Comparison of ENCODE assay signal across 7 mouse cellular contexts in the genomic region with DNA sequence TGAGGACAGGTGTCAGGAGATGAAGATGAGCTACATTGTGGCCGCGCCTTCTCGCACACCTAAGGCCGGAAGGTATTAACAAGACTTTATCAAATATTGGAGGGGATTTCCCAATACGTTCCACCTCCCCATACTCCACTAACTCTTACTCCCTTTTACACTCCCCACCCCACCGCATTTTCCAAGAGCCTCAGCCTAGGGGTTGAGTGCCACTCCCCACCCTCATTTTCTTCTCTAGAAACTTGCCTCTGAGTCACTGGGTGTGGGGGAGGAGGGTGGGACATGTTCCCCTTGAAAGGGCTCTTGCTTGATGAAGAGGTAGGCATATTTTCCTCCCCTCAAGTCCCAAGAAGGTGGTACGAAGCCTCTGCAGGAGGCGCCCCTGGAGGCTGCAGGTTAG. TPM values are rescaled to one million over a fixed set of nuclear protein-coding genes. Genes with fewer than 3 reads are reported as not detected.
DNase-seq lines count a peak whose midpoint lies in the region; ATAC-seq and TF ChIP-seq lines count a peak whose summit lies in the region.

No protein-coding gene starts in this region.

- H3K27ac ChIP-seq in forebrain, embryonic 11.5 days (ENCODE audit: low read depth, low read length) = no peak overlapping the region
- H3K27ac ChIP-seq in liver, embryonic 15.5 days (replicated peaks) = peak overlapping the region; percentile 95
- H3K27ac ChIP-seq in small intestine, adult 2 months (ENCODE audit: insufficient read depth, low read depth, low read length) = peak overlapping the region; percentile 86

- no peaks in the 10 kb centered on the region for H3K36me3 ChIP-seq in forebrain, embryonic 11.5 days (ENCODE audit: control insufficient read depth, insufficient read depth, low read length)
- no peaks in the 10 kb centered on the region for H3K36me3 ChIP-seq in liver, embryonic 15.5 days (replicated peaks)
- H3K36me3 ChIP-seq in small intestine, adult 2 months (ENCODE audit: control insufficient read depth, insufficient read depth, low read length) = 0 out of 2 replicates have a peak, but pooled peaks cover 1% of the 10 kb centered on the region

- peak; percentile 23; the same call in 1 of the 2 replicates for TF ChIP-seq CTCF in small intestine, adult 2 months (IDR thresholded peaks at IDR 0.05; ENCODE audit: extremely low read depth, insufficient read length, insufficient replicate concordance, low read depth, low read length)

- no peaks in the 10 kb centered on the region for H3K9me3 ChIP-seq in forebrain, embryonic 11.5 days (ENCODE audit: control insufficient read depth, low read length)
- no peaks in the 10 kb centered on the region for H3K9me3 ChIP-seq in liver, embryonic 15.5 days (replicated peaks)

- DNase-seq in thymus, postnatal 14 days = peak; percentile 40
- no peak for DNase-seq in thymus, adult 18-20 months
- no peak for DNase-seq in forebrain, embryonic 11.5 days (ENCODE audit: low spot score)
- DNase-seq in cerebellum, postnatal 36 days = no peak
- DNase-seq in spleen, postnatal 10 days (ENCODE audit: low spot score in 2 of 2) = no peak

- no peak for TF ChIP-seq POLR2A in small intestine, adult 2 months (IDR thresholded peaks at IDR 0.05; ENCODE audit: low read depth, low read length)

- 35% methylated on average over 8 of the region's 8 CpGs for WGBS in forebrain, embryonic 11.5 days
- WGBS in liver, embryonic 15.5 days (ENCODE audit: insufficient replicate concordance) = 8% methylated on average over 8 of the region's 8 CpGs
- 11% methylated on average over 8 of the region's 8 CpGs for WGBS in small intestine, adult 2 months

- H3K4me2 ChIP-seq in forebrain, embryonic 11.5 days (ENCODE audit: low read depth, low read length, severe bottlenecking) = peak overlapping the region; percentile 80
- H3K4me2 ChIP-seq in liver, embryonic 15.5 days = peak overlapping the region; percentile 99

- peak overlapping the region; percentile 57 for H3K9ac ChIP-seq in forebrain, embryonic 11.5 days (ENCODE audit: low read length)
- H3K9ac ChIP-seq in liver, embryonic 15.5 days = peak overlapping the region; percentile 85

- no peak for ATAC-seq in forebrain, embryonic 11.5 days (replicated peaks; ENCODE audit: low FRiP score)
- ATAC-seq in liver, embryonic 15.5 days (ENCODE audit: insufficient read depth) = no peak

- peaks cover 17% of the 10 kb centered on the region; the same call in 1 of the 2 replicates for H3K4me1 ChIP-seq in forebrain, embryonic 11.5 days (replicated peaks; ENCODE audit: control insufficient read depth, insufficient read depth, low read length)
- H3K4me1 ChIP-seq in liver, embryonic 15.5 days (replicated peaks) = peaks cover 64% of the 10 kb centered on the region
- peaks cover 17% of the 10 kb centered on the region; the same call in 1 of the 2 replicates for H3K4me1 ChIP-seq in small intestine, adult 2 months (ENCODE audit: control insufficient read depth, insufficient read depth, insufficient read length, low read length)

- H3K4me3 ChIP-seq in forebrain, embryonic 11.5 days (ENCODE audit: low read depth, low read length) = peak overlapping the region; percentile 61
- peak overlapping the region; percentile 79 for H3K4me3 ChIP-seq in liver, embryonic 15.5 days (replicated peaks)
- peak overlapping the region; percentile 80 for H3K4me3 ChIP-seq in small intestine, adult 2 months (ENCODE audit: low read depth, low read length)

- H3K27me3 ChIP-seq in forebrain, embryonic 11.5 days (ENCODE audit: control insufficient read depth, insufficient read depth, low read length) = peaks cover 2% of the 10 kb centered on the region; the same call in 1 of the 2 replicates
- H3K27me3 ChIP-seq in liver, embryonic 15.5 days = 0 out of 2 replicates have a peak, but pooled peaks cover 5% of the 10 kb centered on the region
- H3K27me3 ChIP-seq in small intestine, adult 2 months (ENCODE audit: control insufficient read depth, insufficient read depth, low read length) = no peaks in the 10 kb centered on the region

RNA-seq across cellular contexts. Expression of a gene that starts 1.0 kb away (rescaled TPM):
- 9.6 and 9.8 TPM in 2 replicates for polyA plus RNA-seq in forebrain, embryonic 11.5 days (2014; fragmentation: Nextera tagmentation; extraction: Ambion mirVana)
- 7.8 and 8.3 TPM in 2 replicates for polyA plus RNA-seq in liver, embryonic 15.5 days (2015; fragmentation: Nextera tagmentation; extraction: Ambion mirVana)
- 70.0 and 133 TPM in 2 replicates for polyA plus RNA-seq in small intestine, adult 2 months (2012; rRNA removed)

RNA-seq across cellular contexts. Expression of a gene that starts 26.3 kb away (rescaled TPM):
- 78.0 and 92.4 TPM in 2 replicates for polyA plus RNA-seq in forebrain, embryonic 11.5 days (2014; fragmentation: Nextera tagmentation; extraction: Ambion mirVana)
- polyA plus RNA-seq in liver, embryonic 15.5 days (2015; fragmentation: Nextera tagmentation; extraction: Ambion mirVana) = 15.0 and 15.6 TPM in 2 replicates
- polyA plus RNA-seq in small intestine, adult 2 months (2012; rRNA removed) = 8.6 and 12.0 TPM in 2 replicates

RNA-seq across cellular contexts. Expression of a gene that starts 30.9 kb away (rescaled TPM):
- polyA plus RNA-seq in forebrain, embryonic 11.5 days (2014; fragmentation: Nextera tagmentation; extraction: Ambion mirVana) = not detected in 2 replicates
- polyA plus RNA-seq in liver, embryonic 15.5 days (2015; fragmentation: Nextera tagmentation; extraction: Ambion mirVana) = not detected in 2 replicates
- not detected in 2 replicates for polyA plus RNA-seq in small intestine, adult 2 months (2012; rRNA removed)

RNA-seq across cellular contexts. Expression of a gene that starts 52.3 kb away (rescaled TPM):
- polyA plus RNA-seq in forebrain, embryonic 11.5 days (2014; fragmentation: Nextera tagmentation; extraction: Ambion mirVana) = 7.3 and 9.3 TPM in 2 replicates
- polyA plus RNA-seq in liver, embryonic 15.5 days (2015; fragmentation: Nextera tagmentation; extraction: Ambion mirVana) = 25.8 and 27.0 TPM in 2 replicates
- polyA plus RNA-seq in small intestine, adult 2 months (2012; rRNA removed) = 1.6 and 3.3 TPM in 2 replicates
